Mouse (Mus musculus): ENCODE results near the gene Ap3b1. TPM values are rescaled to one million over a fixed set of nuclear protein-coding genes. Genes with fewer than 3 reads are reported as not detected.

Ap3b1 gene
- polyA plus RNA-seq, 1 experiment from 2014 or later, result 39.0 TPM

DNA sequence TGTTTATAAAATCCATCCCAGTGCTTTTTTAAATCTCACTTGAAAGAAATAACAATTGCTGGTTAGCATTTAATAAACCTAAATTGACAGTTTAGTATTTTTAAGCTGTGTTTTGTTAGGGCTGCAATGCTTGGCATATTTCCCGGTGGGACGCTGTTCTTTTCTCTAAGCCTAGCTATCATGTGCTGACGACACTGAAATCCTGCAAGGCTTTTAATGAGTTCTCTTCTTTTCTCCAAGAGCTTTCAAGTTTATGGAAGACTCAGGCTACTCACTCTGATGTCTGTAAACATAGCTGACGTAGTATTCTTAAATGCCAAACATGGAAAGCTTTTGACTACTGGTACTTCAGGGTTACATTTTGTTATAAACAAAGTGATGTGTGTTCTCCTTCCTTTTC is 191.3 kb downstream of the Ap3b1 start:
- no peaks in the 10 kb centered on the region for H3K36me3 ChIP-seq (ENCODE audit: control insufficient read depth, insufficient read depth, low read length)
- no peak overlapping the region for H3K4me3 ChIP-seq (ENCODE audit: low read depth, low read length)
- H3K4me1 ChIP-seq (ENCODE audit: control insufficient read depth, insufficient read depth, low read length), result no peaks in the 10 kb centered on the region
- H3K4me2 ChIP-seq, result no peak overlapping the region
- WGBS, result 72% methylated on average over 4 of the region's 4 CpGs
- no peaks in the 10 kb centered on the region for H3K27me3 ChIP-seq (ENCODE audit: control insufficient read depth, insufficient read depth, low read length)
- no peak overlapping the region for H3K9ac ChIP-seq (ENCODE audit: low read length)
- H3K9me3 ChIP-seq (ENCODE audit: control insufficient read depth, low read length), result no peaks in the 10 kb centered on the region
- DNase-seq (ENCODE audit: low spot score, missing footprints) (no peak), ATAC-seq (ENCODE audit: low FRiP score) (no peak)
- H3K27ac ChIP-seq (ENCODE audit: low read depth, low read length), result no peak overlapping the region

DNA sequence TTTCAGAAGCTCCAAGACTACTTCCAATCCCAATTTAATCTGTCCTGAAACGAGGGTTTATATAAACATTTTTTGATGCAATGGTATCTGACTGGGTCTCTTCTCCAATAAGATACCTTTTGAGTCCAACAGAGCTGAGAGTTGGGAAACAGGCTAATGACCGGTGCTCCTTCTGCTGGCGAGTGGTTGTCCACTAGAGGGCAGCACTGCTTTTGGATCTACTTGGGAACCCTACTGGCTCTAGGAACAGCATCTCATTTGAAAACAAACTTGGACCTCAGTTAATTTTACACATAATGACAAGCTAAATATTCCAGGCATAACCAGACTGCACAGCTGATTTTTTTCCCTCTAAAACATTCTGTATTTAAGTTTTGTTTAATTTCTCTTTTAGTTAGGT is 201.3 kb downstream of the Ap3b1 start:
- peak; percentile 97 for DNase-seq (ENCODE audit: low spot score, missing footprints)
- H3K27ac ChIP-seq (ENCODE audit: low read depth, low read length), result no peak overlapping the region
- H3K4me1 ChIP-seq (ENCODE audit: control insufficient read depth, insufficient read depth, low read length), result peaks cover 16% of the 10 kb centered on the region
- no peak; the same call in 1 of the 2 replicates for ATAC-seq (ENCODE audit: low FRiP score)
- peaks cover 40% of the 10 kb centered on the region for H3K27me3 ChIP-seq (ENCODE audit: control insufficient read depth, insufficient read depth, low read length)
- no peak overlapping the region for H3K4me3 ChIP-seq (ENCODE audit: low read depth, low read length)
- H3K9me3 ChIP-seq (ENCODE audit: control insufficient read depth, low read length), result no peaks in the 10 kb centered on the region
- H3K4me2 ChIP-seq, result no peak overlapping the region
- H3K36me3 ChIP-seq (ENCODE audit: control insufficient read depth, insufficient read depth, low read length), result no peaks in the 10 kb centered on the region
- no peak overlapping the region for H3K9ac ChIP-seq (ENCODE audit: low read length)
- WGBS, result under 1% methylated on average over 3 of the region's 3 CpGs

DNA sequence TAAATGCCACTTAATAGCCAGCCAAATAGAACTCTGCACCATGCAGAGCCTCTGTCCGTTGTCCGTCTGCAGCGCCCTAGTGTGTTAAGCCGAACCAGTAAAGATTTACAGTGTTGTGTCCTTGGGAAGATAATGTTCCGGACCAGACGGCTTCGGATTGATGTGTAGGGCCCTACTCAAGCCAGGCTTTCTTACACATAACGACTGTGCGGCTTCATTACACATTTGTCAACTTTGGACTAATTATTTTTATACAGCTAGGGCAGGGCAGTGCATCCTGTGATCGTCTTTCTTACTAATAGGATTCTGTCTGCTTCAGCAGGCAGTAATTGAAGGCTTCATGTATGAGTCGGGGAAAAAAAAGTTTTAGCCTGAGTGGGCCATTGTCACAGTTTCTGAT is 202.1 kb downstream of the Ap3b1 start:
- no peaks in the 10 kb centered on the region for H3K36me3 ChIP-seq (ENCODE audit: control insufficient read depth, insufficient read depth, low read length)
- peaks cover 49% of the 10 kb centered on the region for H3K27me3 ChIP-seq (ENCODE audit: control insufficient read depth, insufficient read depth, low read length)
- H3K9ac ChIP-seq (ENCODE audit: low read length), result no peak overlapping the region
- H3K4me2 ChIP-seq, result no peak overlapping the region
- no peak overlapping the region for H3K27ac ChIP-seq (ENCODE audit: low read depth, low read length)
- peaks cover 20% of the 10 kb centered on the region for H3K4me1 ChIP-seq (ENCODE audit: control insufficient read depth, insufficient read depth, low read length)
- H3K4me3 ChIP-seq (ENCODE audit: low read depth, low read length), result no peak overlapping the region
- peak; percentile 79 for DNase-seq (ENCODE audit: low spot score, missing footprints)
- ATAC-seq (ENCODE audit: low FRiP score), result no peak
- no peaks in the 10 kb centered on the region for H3K9me3 ChIP-seq (ENCODE audit: control insufficient read depth, low read length)
- 55% methylated on average over 11 of the region's 11 CpGs for WGBS

DNA sequence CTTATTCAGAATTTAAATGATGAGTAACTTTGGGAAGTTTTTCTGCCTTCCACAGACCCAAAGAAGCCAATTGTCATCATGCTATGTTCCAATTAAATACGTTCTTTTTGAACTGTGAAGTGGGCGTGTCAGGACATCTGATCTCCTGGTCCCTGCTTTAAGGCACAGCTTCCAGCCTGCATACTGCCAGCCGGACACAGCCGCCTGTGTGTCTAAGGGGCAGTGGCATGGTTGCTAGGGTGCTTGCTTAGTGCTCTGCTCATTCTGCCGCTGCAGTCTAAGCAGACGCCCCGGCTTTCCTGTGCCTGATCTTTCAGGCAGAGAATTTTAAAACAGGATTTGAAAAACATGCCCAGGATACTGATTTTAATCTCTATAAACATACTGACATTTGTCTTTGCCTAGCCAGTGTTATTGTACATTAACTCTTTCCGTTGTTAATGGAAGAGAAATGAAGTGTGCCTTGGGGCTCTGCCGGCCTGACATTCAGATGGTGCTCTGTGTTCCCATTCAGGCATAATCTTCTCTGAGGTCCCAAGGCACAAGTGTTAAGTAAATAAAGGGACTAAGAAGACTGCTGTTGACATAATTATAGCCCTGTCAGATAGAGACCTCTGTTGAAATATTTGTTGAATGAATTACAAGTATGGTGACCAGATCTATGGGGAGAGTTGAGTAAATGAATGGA is 204.0 kb downstream of the Ap3b1 start:
- H3K9me3 ChIP-seq (ENCODE audit: control insufficient read depth, low read length), result no peaks in the 10 kb centered on the region
- no peak overlapping the region for H3K9ac ChIP-seq (ENCODE audit: low read length)
- DNase-seq (ENCODE audit: low spot score, missing footprints) (peak; percentile 89), ATAC-seq (ENCODE audit: low FRiP score) (peak; percentile 76)
- H3K4me3 ChIP-seq (ENCODE audit: low read depth, low read length), result no peak overlapping the region
- peaks cover 20% of the 10 kb centered on the region for H3K4me1 ChIP-seq (ENCODE audit: control insufficient read depth, insufficient read depth, low read length)
- H3K27ac ChIP-seq (ENCODE audit: low read depth, low read length), result no peak overlapping the region
- WGBS, result 18% methylated on average over 9 of the region's 9 CpGs
- H3K4me2 ChIP-seq, result no peak overlapping the region
- peaks cover 63% of the 10 kb centered on the region for H3K27me3 ChIP-seq (ENCODE audit: control insufficient read depth, insufficient read depth, low read length)
- no peaks in the 10 kb centered on the region for H3K36me3 ChIP-seq (ENCODE audit: control insufficient read depth, insufficient read depth, low read length)

DNA sequence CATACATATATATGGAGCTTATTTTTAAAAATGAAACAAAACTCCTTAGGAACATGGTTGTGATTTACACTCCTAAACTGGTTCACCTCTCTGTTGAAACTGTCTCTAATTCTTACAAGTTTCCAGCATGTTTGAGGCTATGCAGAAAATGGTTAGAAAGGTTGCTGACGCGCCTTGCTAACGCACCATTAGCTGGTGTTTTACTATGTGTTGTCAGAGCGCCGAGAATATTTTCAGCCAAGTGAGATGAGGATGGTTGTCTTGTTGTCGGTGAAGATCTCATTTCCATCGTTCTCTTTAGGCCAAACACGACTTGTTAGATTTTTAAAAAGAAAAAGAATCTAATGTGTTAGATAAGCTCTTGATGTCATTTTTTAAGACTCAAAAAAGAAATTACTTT is 205.1 kb downstream of the Ap3b1 start:
- H3K4me3 ChIP-seq (ENCODE audit: low read depth, low read length), result no peak overlapping the region
- no peaks in the 10 kb centered on the region for H3K9me3 ChIP-seq (ENCODE audit: control insufficient read depth, low read length)
- DNase-seq (ENCODE audit: low spot score, missing footprints), result no peak
- peaks cover 20% of the 10 kb centered on the region for H3K4me1 ChIP-seq (ENCODE audit: control insufficient read depth, insufficient read depth, low read length)
- no peak overlapping the region for H3K4me2 ChIP-seq
- H3K27me3 ChIP-seq (ENCODE audit: control insufficient read depth, insufficient read depth, low read length), result peaks cover 64% of the 10 kb centered on the region
- H3K9ac ChIP-seq (ENCODE audit: low read length), result no peak overlapping the region
- no peak overlapping the region for H3K27ac ChIP-seq (ENCODE audit: low read depth, low read length)
- H3K36me3 ChIP-seq (ENCODE audit: control insufficient read depth, insufficient read depth, low read length), result no peaks in the 10 kb centered on the region
- no peak for ATAC-seq (ENCODE audit: low FRiP score)
- 76% methylated on average over 8 of the region's 8 CpGs for WGBS

DNA sequence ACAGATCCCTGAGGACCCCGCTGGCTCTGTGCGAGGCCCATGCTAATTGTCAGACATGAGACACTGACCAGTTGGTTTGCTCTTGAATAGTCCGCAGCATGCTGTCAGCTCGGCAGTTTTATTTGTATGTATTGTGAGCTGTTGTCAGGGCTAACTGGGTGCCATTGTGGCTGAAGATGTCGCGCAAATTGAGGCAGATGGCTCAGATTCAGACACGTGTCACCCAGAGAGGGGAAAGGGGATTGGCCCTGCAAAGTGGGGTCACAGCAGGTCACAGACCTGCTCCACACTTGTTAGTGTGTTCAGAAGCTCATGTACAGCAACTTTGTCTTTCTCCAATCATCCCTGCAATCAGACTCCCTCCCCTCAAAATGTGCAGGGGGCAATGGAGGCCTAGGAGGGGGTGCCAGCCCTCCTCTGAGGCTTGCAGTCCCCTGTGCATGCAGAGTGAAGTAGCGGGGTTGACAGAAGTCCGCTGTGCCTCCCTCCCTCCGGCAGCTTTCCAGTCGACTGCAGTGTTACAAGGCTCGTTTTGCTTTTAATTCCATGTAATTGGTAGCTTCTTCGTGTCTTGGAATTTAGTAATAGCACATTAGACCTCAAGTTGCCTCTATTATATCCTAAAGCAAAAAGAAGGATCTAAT is 205.7 kb downstream of the Ap3b1 start:
- H3K36me3 ChIP-seq (ENCODE audit: control insufficient read depth, insufficient read depth, low read length), result no peaks in the 10 kb centered on the region
- H3K9me3 ChIP-seq (ENCODE audit: control insufficient read depth, low read length), result no peaks in the 10 kb centered on the region
- no peak overlapping the region for H3K27ac ChIP-seq (ENCODE audit: low read depth, low read length)
- no peak overlapping the region for H3K4me3 ChIP-seq (ENCODE audit: low read depth, low read length)
- ATAC-seq (ENCODE audit: low FRiP score) (peak; percentile 60), DNase-seq (ENCODE audit: low spot score, missing footprints) (peak; percentile 89)
- no peak overlapping the region for H3K9ac ChIP-seq (ENCODE audit: low read length)
- peaks cover 65% of the 10 kb centered on the region for H3K27me3 ChIP-seq (ENCODE audit: control insufficient read depth, insufficient read depth, low read length)
- WGBS, result 24% methylated on average over 13 of the region's 13 CpGs
- H3K4me1 ChIP-seq (ENCODE audit: control insufficient read depth, insufficient read depth, low read length), result peaks cover 20% of the 10 kb centered on the region
- H3K4me2 ChIP-seq, result no peak overlapping the region

DNA sequence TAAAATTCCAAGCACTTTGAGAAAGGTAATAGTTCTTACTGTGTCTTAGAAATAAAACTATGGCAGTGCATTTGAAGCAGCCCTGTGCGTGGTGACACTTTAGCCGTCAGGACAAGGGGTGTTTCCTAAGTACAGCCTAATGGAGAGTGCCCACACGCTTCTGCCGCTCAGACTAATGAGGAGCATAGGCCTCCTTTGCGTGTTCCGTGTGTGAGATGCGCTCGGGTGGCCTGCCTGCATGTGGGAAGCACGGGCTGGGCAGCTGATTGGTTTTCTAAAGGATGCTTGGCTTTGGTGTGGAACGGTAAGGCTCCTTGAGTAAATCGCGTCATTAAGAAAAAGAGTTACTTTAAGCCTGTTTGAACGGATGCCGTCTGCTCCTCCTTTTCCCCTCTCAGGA is 206.4 kb downstream of the Ap3b1 start:
- no peak for ATAC-seq (ENCODE audit: low FRiP score)
- Histone ChIP-seq H3K36me3 (ENCODE audit: control insufficient read depth, insufficient read depth, low read length) (no peaks in the 10 kb centered on the region), H3K4me3 (ENCODE audit: low read depth, low read length) (no peak overlapping the region), H3K27ac (ENCODE audit: low read depth, low read length) (no peak overlapping the region), H3K9me3 (ENCODE audit: control insufficient read depth, low read length) (no peaks in the 10 kb centered on the region), H3K4me1 (ENCODE audit: control insufficient read depth, insufficient read depth, low read length) (peaks cover 22% of the 10 kb centered on the region), H3K4me2 (no peak overlapping the region), H3K9ac (ENCODE audit: low read length) (no peak overlapping the region), H3K27me3 (ENCODE audit: control insufficient read depth, insufficient read depth, low read length) (peaks cover 64% of the 10 kb centered on the region)
- DNase-seq (ENCODE audit: low spot score, missing footprints), result no peak
- 79% methylated on average over 14 of the region's 14 CpGs for WGBS

DNA sequence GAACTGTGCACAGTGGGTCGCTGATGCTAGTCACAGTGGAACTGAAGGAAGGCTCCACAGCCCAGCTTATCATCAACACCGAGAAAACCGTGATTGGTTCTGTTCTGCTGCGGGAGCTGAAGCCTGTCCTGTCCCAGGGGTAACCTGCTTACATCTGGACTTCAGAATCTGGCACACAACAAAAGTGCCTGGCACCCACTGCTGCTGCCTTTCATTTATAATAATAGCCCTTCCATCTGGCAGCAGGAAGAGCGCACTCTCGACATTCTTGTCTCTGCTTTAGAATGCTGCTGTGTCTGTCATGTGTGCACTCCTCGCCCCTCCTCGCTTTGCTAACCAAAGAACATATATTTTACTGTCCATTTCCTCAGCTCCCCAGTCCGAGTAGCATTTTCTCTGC is 206.9 kb downstream of the Ap3b1 start:
- Histone ChIP-seq H3K27ac (ENCODE audit: low read depth, low read length) (no peak overlapping the region), H3K4me2 (no peak overlapping the region), H3K36me3 (ENCODE audit: control insufficient read depth, insufficient read depth, low read length) (no peaks in the 10 kb centered on the region), H3K9me3 (ENCODE audit: control insufficient read depth, low read length) (no peaks in the 10 kb centered on the region), H3K4me1 (ENCODE audit: control insufficient read depth, insufficient read depth, low read length) (peaks cover 22% of the 10 kb centered on the region), H3K27me3 (ENCODE audit: control insufficient read depth, insufficient read depth, low read length) (peaks cover 62% of the 10 kb centered on the region), H3K4me3 (ENCODE audit: low read depth, low read length) (no peak overlapping the region), H3K9ac (ENCODE audit: low read length) (no peak overlapping the region)
- 79% methylated on average over 9 of the region's 9 CpGs for WGBS
- no peak for ATAC-seq (ENCODE audit: low FRiP score)
- DNase-seq (ENCODE audit: low spot score, missing footprints), result no peak

DNA sequence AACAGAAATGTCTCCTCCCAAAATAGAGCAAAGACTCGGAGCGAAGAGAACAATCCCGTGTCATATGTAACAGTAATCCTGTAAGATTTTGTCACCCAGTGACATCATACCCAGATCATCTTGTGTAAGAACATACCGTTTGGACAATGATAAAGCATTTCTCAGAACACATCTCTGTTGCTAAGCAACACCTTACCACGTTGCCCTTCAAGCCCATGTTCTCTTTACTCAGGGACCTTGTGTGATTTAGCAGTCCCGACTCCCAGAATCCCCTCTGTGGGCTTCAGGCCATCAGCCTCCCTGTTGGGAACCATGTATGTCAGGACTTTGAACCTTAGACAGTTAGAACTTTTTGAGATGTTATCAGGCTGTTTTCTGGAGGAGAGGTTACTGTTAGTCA is 209.0 kb downstream of the Ap3b1 start:
- Histone ChIP-seq H3K9me3 (ENCODE audit: control insufficient read depth, low read length) (no peaks in the 10 kb centered on the region), H3K4me1 (ENCODE audit: control insufficient read depth, insufficient read depth, low read length) (peaks cover 19% of the 10 kb centered on the region), H3K4me2 (no peak overlapping the region), H3K9ac (ENCODE audit: low read length) (no peak overlapping the region), H3K27ac (ENCODE audit: low read depth, low read length) (no peak overlapping the region), H3K36me3 (ENCODE audit: control insufficient read depth, insufficient read depth, low read length) (no peaks in the 10 kb centered on the region), H3K27me3 (ENCODE audit: control insufficient read depth, insufficient read depth, low read length) (peaks cover 53% of the 10 kb centered on the region), H3K4me3 (ENCODE audit: low read depth, low read length) (no peak overlapping the region)
- WGBS, result 74% methylated on average over 6 of the region's 6 CpGs
- ATAC-seq (ENCODE audit: low FRiP score) (no peak), DNase-seq (ENCODE audit: low spot score, missing footprints) (no peak)
